Mouse (Mus musculus) bone marrow macrophage, adult 2 months (primary cell): ENCODE results near the gene Chst15.

Experiments used
- CTCF ChIP-seq: IDR thresholded peaks from 2 replicates; pipeline ENCODE4 v1.5.1; 2012; ENCODE audit warnings: low read depth, mild to moderate bottlenecking, low read length, moderate library complexity
- POLR2A ChIP-seq: IDR thresholded peaks from 2 replicates; pipeline ENCODE4 v1.6.1; 2012; ENCODE audit warnings: mild to moderate bottlenecking, low read depth, low read length, borderline replicate concordance

DNA sequence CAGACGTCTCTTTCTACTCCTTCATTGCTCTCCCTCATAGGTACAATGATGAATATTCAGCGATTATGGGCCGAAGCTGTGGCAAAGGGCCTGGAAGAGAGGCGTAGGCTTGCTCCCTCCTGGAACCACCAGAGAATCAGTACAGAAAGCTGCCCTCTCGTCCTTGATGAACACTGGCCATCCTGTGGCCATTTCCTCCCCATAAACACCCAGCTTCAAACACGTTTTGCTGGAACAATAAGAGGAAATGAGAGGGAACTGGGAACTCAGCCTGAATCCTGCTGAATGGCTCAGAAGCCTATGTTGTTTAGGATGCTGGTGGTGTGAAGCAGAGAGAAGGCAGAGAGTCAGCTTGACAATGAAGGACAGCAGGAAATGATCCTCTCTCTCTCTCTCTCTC is 21.3 kb upstream of the Chst15 start:
- TF ChIP-seq CTCF: no peak
- no peak for TF ChIP-seq POLR2A
